Mouse (Mus musculus) urinary bladder, postnatal 0 days (tissue): Measurements from ENCODE around the gene Snhg11. TPM values are rescaled to one million over a fixed set of nuclear protein-coding genes. Genes with fewer than 3 reads are reported as not detected.

Experiments
- polyA plus RNA-seq: library from polyadenylated mRNA; unstranded; fragments of >200 nt; fragmentation: Nextera tagmentation; extraction: Ambion mirVana; gene quantifications from 2 replicates; pipeline ENCODE4 v1.2.1, GENCODE M21; 2015

The Snhg11 gene
- 6.4 and 6.9 TPM in 2 replicates for polyA plus RNA-seq

GRCm38 (mm10) chr2:158375443-158376122 lies at the start of gene Snhg11:
Gene Snhg11 (plus strand): TSS chr2:158375638.

GRCm38 (mm10) chr2:158409595-158410021 lies 34.2 kb downstream of the Snhg11 start, which contains the start of gene Ralgapb:
Gene Ralgapb (plus strand): TSS chr2:158409848.

Other genes starting within 250 kb of the Snhg11 start
- gene Tgm2, start 229.2 kb upstream of the Snhg11 start, polyA plus RNA-seq, result 102 and 217 TPM in 2 replicates
- 1.2 and 1.6 TPM in 2 replicates for gene D630003M21Rik, start 146.4 kb upstream of the Snhg11 start, polyA plus RNA-seq
- gene Bpi, start 117.5 kb upstream of the Snhg11 start, polyA plus RNA-seq, result not detected in 2 replicates
- gene Lbp, start 69.1 kb upstream of the Snhg11 start, polyA plus RNA-seq, result 30.2 and 31.3 TPM in 2 replicates
- gene Ralgapb, start 34.2 kb downstream of the Snhg11 start, polyA plus RNA-seq, result 13.7 and 14.2 TPM in 2 replicates
- 0.76 and 1.3 TPM in 2 replicates for gene Adig, start 127.0 kb downstream of the Snhg11 start, polyA plus RNA-seq
- gene Arhgap40, start 137.2 kb downstream of the Snhg11 start, polyA plus RNA-seq, result 13.7 and 16.4 TPM in 2 replicates
- not detected in 2 replicates for gene Slc32a1, start 235.1 kb downstream of the Snhg11 start, polyA plus RNA-seq
- 4.0 and 4.5 TPM in 2 replicates for gene Actr5, start 249.2 kb downstream of the Snhg11 start, polyA plus RNA-seq